Mouse (Mus musculus) stomach, embryonic 15.5 days (tissue): ENCODE results near the gene Misp. TPM values are rescaled to one million over a fixed set of nuclear protein-coding genes. Genes with fewer than 3 reads are reported as not detected.

Experiments used
- ATAC-seq: fragments of 200-750 bp; cut with Nextera tagmentation; 2 replicates; pipeline ENCODE4 v1.8.0; 2017; ENCODE audit warnings: low read depth, moderate number of reproducible peaks, moderate TSS enrichment; ENCODE audit not compliant: insufficient read depth, low FRiP score
- H3K27ac ChIP-seq: fragments of 300-500 bp; sonication (generic); 2 replicates; pipeline ENCODE4 v1.5.1; 2015; ENCODE audit warnings: mild to moderate bottlenecking, inconsistent platforms
- H3K27me3 ChIP-seq: fragments of 300-500 bp; sonication (generic); replicated peaks from 2 replicates; pipeline ENCODE4 v1.6.1; 2015; ENCODE audit warnings: inconsistent platforms
- H3K36me3 ChIP-seq: fragments of 300-500 bp; sonication (generic); 2 replicates; pipeline ENCODE4 v1.6.1; 2015; ENCODE audit warnings: inconsistent platforms
- H3K4me1 ChIP-seq: fragments of 300-500 bp; sonication (generic); 2 replicates; pipeline ENCODE4 v1.6.1; 2015; ENCODE audit warnings: inconsistent platforms
- H3K4me2 ChIP-seq: fragments of 300-500 bp; sonication (generic); 2 replicates; pipeline ENCODE4 v1.6.1; 2015; ENCODE audit warnings: mild to moderate bottlenecking, inconsistent platforms
- H3K4me3 ChIP-seq: fragments of 300-500 bp; sonication (generic); replicated peaks from 2 replicates; pipeline ENCODE4 v1.5.1; 2015; ENCODE audit warnings: inconsistent platforms
- H3K9ac ChIP-seq: fragments of 300-500 bp; sonication (generic); 2 replicates; pipeline ENCODE4 v1.6.1; 2015; ENCODE audit warnings: inconsistent platforms
- H3K9me3 ChIP-seq: fragments of 300-500 bp; sonication (generic); 2 replicates; pipeline ENCODE4 v1.6.1; 2016; ENCODE audit warnings: inconsistent platforms
- WGBS: fragments of 180-500 bp; shearing (Covaris S2); methylation state at CpG from one replicate; pipeline ENCODE4 v1.1.7; 2015; 5-methylcytosine and 5-hydroxymethylcytosine counted together
- polyA plus RNA-seq: library from polyadenylated mRNA; unstranded; fragments of >200 nt; fragmentation: Nextera tagmentation; extraction: Ambion mirVana; gene quantifications from 2 replicates; pipeline ENCODE4 v1.2.1, GENCODE M21; 2015

The Misp gene
- polyA plus RNA-seq: 50.0 and 67.2 TPM in 2 replicates

GRCm38 (mm10) chr10:79820782-79821181 is at the start of gene Misp:
TSS of gene Misp (plus strand) at chr10:79820989.
- Histone ChIP-seq H3K9ac (no peak within 1 kb of the TSS), H3K4me1 (peaks cover 36% of the 10 kb centered on the region), H3K27ac (peak within 1 kb of the TSS; percentile 85), H3K27me3 (no peaks in the 10 kb centered on the region), H3K36me3 (peaks cover 13% of the 10 kb centered on the region), H3K4me3 (peak within 1 kb of the TSS; percentile 20), H3K4me2 (peak within 1 kb of the TSS; percentile 41), H3K9me3 (no peaks in the 10 kb centered on the region)
- peak; percentile 15; the same call in 1 of the 2 replicates for ATAC-seq
- 49% methylated on average over 11 of the region's 11 CpGs for WGBS

GRCm38 (mm10) chr10:79772320-79772719 is 48.5 kb upstream of the Misp start:
- 92% methylated on average over 3 of the region's 3 CpGs for WGBS
- Histone ChIP-seq H3K9ac (no peak overlapping the region), H3K27ac (no peak overlapping the region), H3K4me1 (peaks cover 18% of the 10 kb centered on the region), H3K4me3 (no peak overlapping the region), H3K27me3 (no peaks in the 10 kb centered on the region), H3K9me3 (no peaks in the 10 kb centered on the region), H3K36me3 (no peaks in the 10 kb centered on the region), H3K4me2 (no peak overlapping the region)
- no peak for ATAC-seq

- Histone ChIP-seq H3K27me3 (no peaks in the 10 kb centered on the region), H3K4me3 (no peak overlapping the region), H3K9ac (no peak overlapping the region), H3K4me1 (peaks cover 21% of the 10 kb centered on the region), H3K27ac (no peak overlapping the region), H3K36me3 (no peaks in the 10 kb centered on the region), H3K4me2 (no peak overlapping the region), H3K9me3 (no peaks in the 10 kb centered on the region)
- no peak for ATAC-seq
- 84% methylated on average over 2 of the region's 2 CpGs for WGBS
These were observed 47.6 kb upstream of the Misp start for GRCm38 (mm10) chr10:79773208-79773607.

- no peak overlapping the region for H3K9ac ChIP-seq
- peaks cover 30% of the 10 kb centered on the region for H3K4me1 ChIP-seq
- no peak overlapping the region for H3K4me3 ChIP-seq
- no peak overlapping the region for H3K4me2 ChIP-seq
- WGBS: 57% methylated on average over 5 of the region's 5 CpGs
- H3K27me3 ChIP-seq: no peaks in the 10 kb centered on the region
- ATAC-seq: no peak
- no peaks in the 10 kb centered on the region for H3K9me3 ChIP-seq
- H3K27ac ChIP-seq: no peak overlapping the region
- no peaks in the 10 kb centered on the region for H3K36me3 ChIP-seq
These were observed 46.1 kb upstream of the Misp start for GRCm38 (mm10) chr10:79774486-79775279.

- Histone ChIP-seq H3K27ac (peak within 1 kb of the TSS; percentile 53), H3K4me1 (peaks cover 41% of the 10 kb centered on the region), H3K27me3 (no peaks in the 10 kb centered on the region), H3K9ac (peak within 1 kb of the TSS; percentile 48; the same call in 1 of the 2 replicates), H3K4me3 (peak within 1 kb of the TSS; percentile 49), H3K36me3 (no peaks in the 10 kb centered on the region), H3K4me2 (peak within 1 kb of the TSS; percentile 83), H3K9me3 (no peaks in the 10 kb centered on the region)
- WGBS: 1% methylated on average over 39 of the region's 39 CpGs
- ATAC-seq: no peak
These were observed 43.7 kb upstream of the Misp start, which contains the start of gene Fstl3 for GRCm38 (mm10) chr10:79777103-79777531. TSS of gene Fstl3 (plus strand) at chr10:79777272.

- 10% methylated on average over 15 of the region's 15 CpGs for WGBS
- Histone ChIP-seq H3K27ac (peak overlapping the region; percentile 53), H3K4me3 (peak overlapping the region; percentile 49), H3K27me3 (no peaks in the 10 kb centered on the region), H3K4me1 (peaks cover 41% of the 10 kb centered on the region), H3K4me2 (peak overlapping the region; percentile 83), H3K9me3 (no peaks in the 10 kb centered on the region), H3K9ac (no peak overlapping the region), H3K36me3 (no peaks in the 10 kb centered on the region)
- no peak for ATAC-seq
These were observed 42.8 kb upstream of the Misp start for GRCm38 (mm10) chr10:79778006-79778405.

- H3K4me1 ChIP-seq: peaks cover 41% of the 10 kb centered on the region
- no peaks in the 10 kb centered on the region for H3K27me3 ChIP-seq
- no peak overlapping the region for H3K4me2 ChIP-seq
- no peaks in the 10 kb centered on the region for H3K9me3 ChIP-seq
- no peak for ATAC-seq
- no peak overlapping the region for H3K9ac ChIP-seq
- no peak overlapping the region for H3K27ac ChIP-seq
- 32% methylated on average over 2 of the region's 2 CpGs for WGBS
- no peaks in the 10 kb centered on the region for H3K36me3 ChIP-seq
- no peak overlapping the region for H3K4me3 ChIP-seq
These were observed 41.6 kb upstream of the Misp start for GRCm38 (mm10) chr10:79779193-79779592.

GRCm38 (mm10) chr10:79779784-79780663 is 40.8 kb upstream of the Misp start:
- Histone ChIP-seq H3K4me2 (peak overlapping the region; percentile 87), H3K36me3 (no peaks in the 10 kb centered on the region), H3K27me3 (no peaks in the 10 kb centered on the region), H3K9me3 (no peaks in the 10 kb centered on the region), H3K9ac (no peak overlapping the region; the same call in 1 of the 2 replicates), H3K4me3 (peak overlapping the region; percentile 50), H3K27ac (peak overlapping the region; percentile 74), H3K4me1 (peaks cover 41% of the 10 kb centered on the region)
- peak; percentile 90 for ATAC-seq
- WGBS: 2% methylated on average over 54 of the region's 55 CpGs

- under 1% methylated on average over 13 of the region's 13 CpGs for WGBS
- no peak overlapping the region for H3K9ac ChIP-seq
These were observed 40.1 kb upstream of the Misp start for GRCm38 (mm10) chr10:79780664-79781015.

GRCm38 (mm10) chr10:79781139-79781538 is 39.6 kb upstream of the Misp start:
- no peak overlapping the region for H3K9ac ChIP-seq
- peaks cover 41% of the 10 kb centered on the region for H3K4me1 ChIP-seq
- 27% methylated on average over 21 of the region's 21 CpGs for WGBS
- peak overlapping the region; percentile 50 for H3K4me3 ChIP-seq
- H3K9me3 ChIP-seq: no peaks in the 10 kb centered on the region
- H3K27me3 ChIP-seq: no peaks in the 10 kb centered on the region
- ATAC-seq: no peak
- peak overlapping the region; percentile 74 for H3K27ac ChIP-seq
- H3K4me2 ChIP-seq: peak overlapping the region; percentile 87
- no peaks in the 10 kb centered on the region for H3K36me3 ChIP-seq

More at GRCm38 (mm10) chr10:79780664-79781015, 40.1 kb upstream of the Misp start:
- Histone ChIP-seq H3K4me3 (peak overlapping the region; percentile 50), H3K9me3 (no peaks in the 10 kb centered on the region), H3K27me3 (no peaks in the 10 kb centered on the region), H3K27ac (peak overlapping the region; percentile 74), H3K36me3 (no peaks in the 10 kb centered on the region), H3K4me1 (peaks cover 41% of the 10 kb centered on the region), H3K4me2 (peak overlapping the region; percentile 87)
- ATAC-seq: no peak

- Histone ChIP-seq H3K4me3 (no peak overlapping the region), H3K27me3 (no peaks in the 10 kb centered on the region), H3K9me3 (no peaks in the 10 kb centered on the region), H3K27ac (no peak overlapping the region), H3K9ac (no peak overlapping the region), H3K4me1 (peaks cover 37% of the 10 kb centered on the region), H3K36me3 (no peaks in the 10 kb centered on the region), H3K4me2 (no peak overlapping the region)
- no peak for ATAC-seq
- WGBS: 68% methylated on average over 5 of the region's 5 CpGs
These were observed 38.8 kb upstream of the Misp start for GRCm38 (mm10) chr10:79781956-79782355.

- no peak overlapping the region for H3K9ac ChIP-seq
- H3K4me3 ChIP-seq: no peak overlapping the region
- H3K27ac ChIP-seq: no peak overlapping the region
- H3K4me2 ChIP-seq: no peak overlapping the region
- no peak for ATAC-seq
- H3K27me3 ChIP-seq: no peaks in the 10 kb centered on the region
- no peaks in the 10 kb centered on the region for H3K9me3 ChIP-seq
- H3K36me3 ChIP-seq: no peaks in the 10 kb centered on the region
- peaks cover 26% of the 10 kb centered on the region for H3K4me1 ChIP-seq
- WGBS: 57% methylated on average over 7 of the region's 7 CpGs
These were observed 37.7 kb upstream of the Misp start for GRCm38 (mm10) chr10:79783050-79783449.
